Mouse (Mus musculus): Measurements from ENCODE around the gene Nfasc. TPM values are rescaled to one million over a fixed set of nuclear protein-coding genes. Genes with fewer than 3 reads are reported as not detected.

The Nfasc gene
- total and polyA plus RNA-seq, 3 experiments: 0.04 TPM; not detected in 2

GRCm38 (mm10) chr1:132637346-132637745 lies 104.3 kb downstream of the Nfasc start:
- H3K9me3 ChIP-seq (replicated peaks; ENCODE audit: low read length): no peaks in the 10 kb centered on the region
- DNase-seq (ENCODE audit: extremely low read depth): no peak
- no peaks in the 10 kb centered on the region for H3K4me1 ChIP-seq (ENCODE audit: control insufficient read depth in 1 of 2, insufficient read depth in 2 of 2)
- H3K4me3 ChIP-seq (replicated peaks in 1 of 3; ENCODE audit: low read depth in 2 of 3, low read length in 2 of 3, poor library complexity in 1 of 3): no peak overlapping the region
- H3K36me3 ChIP-seq (replicated peaks in 1 of 2; ENCODE audit: control insufficient read depth in 1 of 2, insufficient read depth in 1 of 2, low read length in 1 of 2): no peaks in the 10 kb centered on the region
- in situ Hi-C loops (cut with MboI; ENCODE audit: low pct_ligation_motif_present, low pct_unique_long_range_greater_than_20kb, low sequenced_read_pairs) (no loop called here), dilution Hi-C loops (cut with MboI; ENCODE audit: extremely low pct_ligation_motif_present, extremely low pct_unique_long_range_greater_than_20kb, low sequenced_read_pairs) (no loop called here)
- H3K4me2 ChIP-seq (ENCODE audit: insufficient read depth, low read depth, poor library complexity, severe bottlenecking): no peak overlapping the region
- no peaks in the 10 kb centered on the region for H3K79me2 ChIP-seq (replicated peaks; ENCODE audit: control insufficient read depth, extremely low read depth, insufficient read depth, poor library complexity, severe bottlenecking)
- H3K27ac ChIP-seq (ENCODE audit: insufficient read depth, low read depth): no peak overlapping the region
- no peak overlapping the region for H3K9ac ChIP-seq (ENCODE audit: insufficient read depth, low read depth)
- TF ChIP-seq JUN (IDR thresholded peaks at IDR 0.05; ENCODE audit: insufficient read depth, low read depth, low read length) (no peak), NELFE (IDR thresholded peaks at IDR 0.05; ENCODE audit: low read depth, low read length) (no peak), IRF4 (IDR thresholded peaks at IDR 0.05; ENCODE audit: low read depth, low read length) (no peak), MEF2A (IDR thresholded peaks at IDR 0.05; ENCODE audit: borderline replicate concordance, low read depth, low read length) (no peak), JUND (conservative IDR thresholded peaks at IDR 0.05; ENCODE audit: low read depth, low read length) (no peak), HCFC1 (IDR thresholded peaks at IDR 0.05; ENCODE audit: low read depth, low read length) (no peak), ZMIZ1 (IDR thresholded peaks at IDR 0.05; ENCODE audit: low read depth, low read length) (no peak), ZKSCAN1 (IDR thresholded peaks at IDR 0.05; ENCODE audit: borderline replicate concordance, low read depth, low read length) (no peak), MAZ (IDR thresholded peaks at IDR 0.05; ENCODE audit: low read depth, low read length) (no peak)
- H3K27me3 ChIP-seq (replicated peaks): peaks cover 96% of the 10 kb centered on the region

- Histone ChIP-seq H3K4me2 (ENCODE audit: insufficient read depth, low read depth, poor library complexity, severe bottlenecking) (no peak overlapping the region), H3K36me3 (replicated peaks in 1 of 2; ENCODE audit: control insufficient read depth in 1 of 2, insufficient read depth in 1 of 2, low read length in 1 of 2) (no peaks in the 10 kb centered on the region), H3K27me3 (replicated peaks) (peaks cover 94% of the 10 kb centered on the region), H3K9me3 (replicated peaks; ENCODE audit: low read length) (no peaks in the 10 kb centered on the region), H3K79me2 (replicated peaks; ENCODE audit: control insufficient read depth, extremely low read depth, insufficient read depth, poor library complexity, severe bottlenecking) (no peaks in the 10 kb centered on the region), H3K9ac (ENCODE audit: insufficient read depth, low read depth) (no peak overlapping the region), H3K4me1 (ENCODE audit: control insufficient read depth in 1 of 2, insufficient read depth in 2 of 2) (0 out of 4 replicates have a peak, but pooled peaks cover 0 to 3% of the 10 kb centered on the region in 2 experiments), H3K4me3 (replicated peaks in 1 of 3; ENCODE audit: low read depth in 2 of 3, low read length in 2 of 3, poor library complexity in 1 of 3) (no peak overlapping the region), H3K27ac (ENCODE audit: insufficient read depth, low read depth) (no peak overlapping the region)
- TF ChIP-seq KAT2A (IDR thresholded peaks at IDR 0.05; ENCODE audit: insufficient replicate concordance, low read length) (no peak), ELF1 (IDR thresholded peaks at IDR 0.05; ENCODE audit: low read depth, low read length) (no peak), POLR2A (IDR thresholded peaks at IDR 0.05; ENCODE audit: low read depth, low read length) (no peak), E2F4 (IDR thresholded peaks at IDR 0.05; ENCODE audit: insufficient replicate concordance, low read depth, low read length) (no peak), SIN3A (IDR thresholded peaks at IDR 0.05; ENCODE audit: low read length) (no peak), MAFK (IDR thresholded peaks at IDR 0.05; ENCODE audit: insufficient replicate concordance, low read length) (no peak), BHLHE40 (IDR thresholded peaks at IDR 0.05; ENCODE audit: low read depth, low read length) (no peak), MEF2A (IDR thresholded peaks at IDR 0.05; ENCODE audit: borderline replicate concordance, low read depth, low read length) (no peak)
- DNase-seq (ENCODE audit: extremely low read depth): no peak
- in situ Hi-C loops (cut with MboI; ENCODE audit: low pct_ligation_motif_present, low pct_unique_long_range_greater_than_20kb, low sequenced_read_pairs) (no loop called here), dilution Hi-C loops (cut with MboI; ENCODE audit: extremely low pct_ligation_motif_present, extremely low pct_unique_long_range_greater_than_20kb, low sequenced_read_pairs) (no loop called here)
Measured at GRCm38 (mm10) chr1:132629611-132630370, 111.8 kb downstream of the Nfasc start.
